Mouse (Mus musculus): ENCODE results near the gene Cct2. TPM values are rescaled to one million over a fixed set of nuclear protein-coding genes. Genes with fewer than 3 reads are reported as not detected.

Gene Cct2
- 205 TPM for polyA plus RNA-seq (2017; shearing (Covaris generic))

DNA sequence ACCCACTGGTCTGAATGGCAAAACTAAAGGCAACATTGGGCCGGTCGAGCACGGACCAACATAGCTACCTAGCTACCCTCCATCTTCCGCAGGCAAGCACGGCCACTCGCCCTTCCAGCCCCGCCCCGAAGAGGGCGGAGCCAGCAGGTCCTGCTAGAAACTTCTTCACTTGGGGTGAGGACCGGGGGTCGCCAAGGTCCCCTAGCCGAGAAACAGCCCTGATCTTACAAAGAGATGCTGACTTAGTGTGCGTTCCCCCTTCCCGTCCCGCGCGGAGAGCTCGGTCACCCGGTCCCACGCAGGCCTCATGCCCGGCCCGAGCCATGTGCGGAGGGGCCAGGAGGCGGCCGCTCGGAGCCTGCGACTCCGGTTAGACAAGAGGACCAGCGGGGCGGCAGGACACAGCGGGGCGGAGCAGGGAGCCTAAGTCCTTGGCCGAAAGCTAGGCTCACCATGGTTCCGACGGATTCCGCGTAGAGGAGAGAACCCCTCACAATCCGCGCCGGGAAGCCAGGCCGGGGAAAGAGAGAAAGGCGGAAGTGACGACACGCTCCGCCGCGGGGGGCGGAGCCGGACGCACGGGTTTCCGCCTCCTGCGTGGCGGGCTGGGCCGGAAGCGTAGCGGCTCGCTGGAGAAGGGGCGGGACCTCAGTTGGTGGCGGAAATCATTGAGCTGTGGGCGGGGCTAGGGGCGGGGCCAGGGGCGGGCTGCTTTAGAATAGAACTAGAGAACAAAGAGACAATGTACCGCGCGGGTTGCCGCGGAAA, at the start of gene Cct2:
Cct2 (minus strand) TSS at position 561 of the 768 bp plus-strand sequence.

DNA sequence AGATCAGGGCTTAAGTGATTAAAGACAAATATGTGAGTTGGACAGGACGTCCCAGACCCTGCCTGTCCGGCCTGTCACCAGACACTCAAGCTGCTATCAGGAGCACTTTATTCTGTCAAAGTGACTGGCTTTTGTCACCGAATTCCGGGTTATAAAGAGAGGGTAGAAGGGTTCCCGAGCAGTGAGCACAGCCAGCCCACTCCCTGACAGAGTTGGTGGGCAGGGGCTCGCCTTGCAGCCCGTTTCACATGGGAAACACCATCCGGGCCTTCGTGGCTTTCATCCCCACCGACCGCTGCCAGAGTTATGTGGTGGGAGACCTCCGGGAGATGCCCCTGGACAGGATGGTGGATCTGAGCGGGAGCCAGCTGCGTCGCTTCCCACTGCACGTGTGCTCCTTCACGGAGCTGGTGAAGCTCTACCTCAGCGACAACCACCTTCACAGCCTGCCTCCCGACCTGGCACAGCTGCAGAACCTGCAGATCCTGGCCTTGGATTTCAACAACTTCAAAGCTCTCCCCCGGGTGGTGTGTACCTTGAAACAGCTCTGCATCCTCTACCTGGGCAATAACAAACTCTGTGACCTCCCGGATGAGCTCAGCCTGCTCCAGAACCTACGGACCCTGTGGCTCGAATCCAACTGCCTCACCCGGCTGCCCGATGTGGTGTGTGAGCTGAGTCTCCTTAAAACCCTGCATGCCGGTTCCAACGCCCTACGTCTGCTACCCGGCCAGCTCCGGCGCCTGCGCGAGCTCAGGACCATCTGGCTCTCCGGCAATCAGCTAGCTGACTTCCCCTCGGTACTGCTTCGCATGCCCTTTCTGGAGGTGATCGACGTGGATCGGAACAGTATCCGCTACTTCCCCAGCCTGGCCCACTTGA, 18.2 kb downstream of the Cct2 start, which contains the start of gene Lrrc10:
Lrrc10 (plus strand) TSS at position 167 of the 882 bp plus-strand sequence.

Other genes starting within 250 kb of the Cct2 start
- not detected for gene Myrfl, start 166.9 kb downstream of the Cct2 start, polyA plus RNA-seq (2017; shearing (Covaris generic))
- 20.8 TPM for gene Rab3ip, start 113.0 kb downstream of the Cct2 start, polyA plus RNA-seq (2017; shearing (Covaris generic))
- not detected for gene Gm10271, start 91.2 kb downstream of the Cct2 start, polyA plus RNA-seq (2017; shearing (Covaris generic))
- gene Best3, start 77.5 kb downstream of the Cct2 start, polyA plus RNA-seq (2017; shearing (Covaris generic)): not detected
- not detected for gene Lrrc10, start 18.5 kb downstream of the Cct2 start, polyA plus RNA-seq (2017; shearing (Covaris generic))
- gene Frs2, start 84.7 kb upstream of the Cct2 start, polyA plus RNA-seq (2017; shearing (Covaris generic)): 26.3 TPM
- gene Yeats4, start 160.7 kb upstream of the Cct2 start, polyA plus RNA-seq (2017; shearing (Covaris generic)): 55.1 TPM
- gene 9530003J23Rik, start 174.9 kb upstream of the Cct2 start, polyA plus RNA-seq (2017; shearing (Covaris generic)): not detected
- gene Lyz2, start 218.5 kb upstream of the Cct2 start, polyA plus RNA-seq (2017; shearing (Covaris generic)): 15.6 TPM
- not detected for gene Lyz1, start 229.1 kb upstream of the Cct2 start, polyA plus RNA-seq (2017; shearing (Covaris generic))

Data from activated CD4-positive, CD25-positive, alpha-beta regulatory T cell, adult 9 weeks (primary cell).